Mouse (Mus musculus): Measurements from ENCODE around the gene Gatad2b.
"Not testable (repeated sequence)": the region's sequence is repeated elsewhere in the genome, so short reads cannot be mapped to it uniquely, and the experiment has no call there.

Gene Gatad2b

GRCm38 (mm10) chr3:90292345-90293275 lies at the start of gene Gatad2b:
Gene Gatad2b, plus strand, starts transcription at chr3:90293178.
- DNase-seq (ENCODE audit: low read depth, low spot score), result peak; percentile 100

- no peak for DNase-seq (ENCODE audit: low read depth, low spot score)
These were observed 47.6 kb upstream of the Gatad2b start for GRCm38 (mm10) chr3:90245406-90245805.

- no peak for DNase-seq (ENCODE audit: low read depth, low spot score)
These were observed 45.4 kb upstream of the Gatad2b start for GRCm38 (mm10) chr3:90247630-90247959.

- DNase-seq (ENCODE audit: low read depth, low spot score), result peak; percentile 95
These were observed 44.8 kb upstream of the Gatad2b start, which contains the start of gene Slc39a1 for GRCm38 (mm10) chr3:90247960-90248745. Gene Slc39a1, plus strand, starts transcription at chr3:90248172.

- DNase-seq (ENCODE audit: low read depth, low spot score), result peak; percentile 81
These were observed 44.3 kb upstream of the Gatad2b start for GRCm38 (mm10) chr3:90248746-90249100.

- DNase-seq (ENCODE audit: low read depth, low spot score), result peak; percentile 27
These were observed 42.2 kb upstream of the Gatad2b start for GRCm38 (mm10) chr3:90250791-90251190.

GRCm38 (mm10) chr3:90251731-90252226 lies 41.2 kb upstream of the Gatad2b start:
- not testable (repeated sequence) for DNase-seq (ENCODE audit: low read depth, low spot score)

- DNase-seq (ENCODE audit: low read depth, low spot score), result not testable (repeated sequence)
These were observed 40.3 kb upstream of the Gatad2b start for GRCm38 (mm10) chr3:90252659-90253058.

GRCm38 (mm10) chr3:90253174-90253573 lies 39.8 kb upstream of the Gatad2b start:
- DNase-seq (ENCODE audit: low read depth, low spot score), result not testable (repeated sequence)

- peak; percentile 98 for DNase-seq (ENCODE audit: low read depth, low spot score)
These were observed 39.1 kb upstream of the Gatad2b start, which contains the start of gene Crtc2 for GRCm38 (mm10) chr3:90253653-90254418. Gene Crtc2, plus strand, starts transcription at chr3:90254163.

- peak; percentile 49 for DNase-seq (ENCODE audit: low read depth, low spot score)
These were observed 38.4 kb upstream of the Gatad2b start for GRCm38 (mm10) chr3:90254419-90255193.

- DNase-seq (ENCODE audit: low read depth, low spot score), result no peak
These were observed 37.8 kb upstream of the Gatad2b start for GRCm38 (mm10) chr3:90255194-90255565.

GRCm38 (mm10) chr3:90255784-90256353 lies 37.1 kb upstream of the Gatad2b start:
- no peak for DNase-seq (ENCODE audit: low read depth, low spot score)

- DNase-seq (ENCODE audit: low read depth, low spot score), result no peak
These were observed 36.0 kb upstream of the Gatad2b start for GRCm38 (mm10) chr3:90256731-90257530.

- no peak for DNase-seq (ENCODE audit: low read depth, low spot score)
These were observed 34.5 kb upstream of the Gatad2b start for GRCm38 (mm10) chr3:90258521-90258920.

GRCm38 (mm10) chr3:90263121-90263771 lies 29.7 kb upstream of the Gatad2b start:
- no peak for DNase-seq (ENCODE audit: low read depth, low spot score)

- no peak for DNase-seq (ENCODE audit: low read depth, low spot score)
These were observed 28.3 kb upstream of the Gatad2b start for GRCm38 (mm10) chr3:90264687-90265033.

GRCm38 (mm10) chr3:90265034-90265931 lies 27.7 kb upstream of the Gatad2b start, which contains the start of gene Dennd4b:
Gene Dennd4b, plus strand, starts transcription at chr3:90265185.
- peak; percentile 91 for DNase-seq (ENCODE audit: low read depth, low spot score)
